Mouse (Mus musculus) thymus, adult 2 months (tissue): Measurements from ENCODE around the gene Marveld1.

ENCODE experiments used
- CTCF ChIP-seq: fragments of 200-500 bp; IDR thresholded peaks from 2 replicates; pipeline ENCODE4 v1.5.1; 2012; ENCODE audit warnings: mild to moderate bottlenecking, control low read depth, low read length, moderate library complexity, borderline replicate concordance; ENCODE audit not compliant: control insufficient read depth, poor library complexity, insufficient read depth; ENCODE audit errors: extremely low read depth
- POLR2A ChIP-seq: fragments of 200-500 bp; IDR thresholded peaks from 2 replicates; pipeline ENCODE4 v1.6.1; 2012; ENCODE audit warnings: mild to moderate bottlenecking, low read length, control low read depth, moderate library complexity; ENCODE audit not compliant: control insufficient read depth, poor library complexity, insufficient read depth; ENCODE audit errors: extremely low read depth

- TF ChIP-seq POLR2A: no peak
- TF ChIP-seq CTCF: no peak
Measured at GRCm38 (mm10) chr19:42145731-42146130, 1.5 kb upstream of the Marveld1 start.
